Mouse (Mus musculus) c-Kit-negative CD71-positive TER-119-positive erythroid progenitor cells, embryonic 14.5 days (primary cell): Measurements from ENCODE around the gene Aen.

Experiments used
- DNase-seq: peaks from one replicate; pipeline ENCODE4 v3.0.0-alpha.2; 2013; ENCODE audit warnings: low read depth, low spot score

The Aen gene

GRCm38 (mm10) chr7:78938957-78939602, 43.4 kb downstream of the Aen start:
- no peak for DNase-seq

GRCm38 (mm10) chr7:78940971-78941370, 45.3 kb downstream of the Aen start:
- no peak for DNase-seq

- no peak for DNase-seq
These were observed 46.9 kb downstream of the Aen start for GRCm38 (mm10) chr7:78942544-78942943.

- no peak for DNase-seq
These were observed 58.4 kb downstream of the Aen start for GRCm38 (mm10) chr7:78953886-78954572.

GRCm38 (mm10) chr7:78954619-78955018, 59.0 kb downstream of the Aen start:
- DNase-seq, result no peak

GRCm38 (mm10) chr7:78955086-78955485, 59.4 kb downstream of the Aen start:
- DNase-seq, result no peak

- DNase-seq, result no peak
These were observed 62.9 kb downstream of the Aen start for GRCm38 (mm10) chr7:78958499-78959073.
